Mouse (Mus musculus) brain, embryonic 18.5 days (tissue): ENCODE data around the gene Fam163a.
"Not testable (repeated sequence)": the region's sequence is repeated elsewhere in the genome, so short reads cannot be mapped to it uniquely, and the experiment has no call there.

Experiments used
- DNase-seq: peaks from one replicate; pipeline ENCODE4 v3.0.0-alpha.2; 2012; ENCODE audit warnings: low read depth, low spot score

Fam163a gene

DNA sequence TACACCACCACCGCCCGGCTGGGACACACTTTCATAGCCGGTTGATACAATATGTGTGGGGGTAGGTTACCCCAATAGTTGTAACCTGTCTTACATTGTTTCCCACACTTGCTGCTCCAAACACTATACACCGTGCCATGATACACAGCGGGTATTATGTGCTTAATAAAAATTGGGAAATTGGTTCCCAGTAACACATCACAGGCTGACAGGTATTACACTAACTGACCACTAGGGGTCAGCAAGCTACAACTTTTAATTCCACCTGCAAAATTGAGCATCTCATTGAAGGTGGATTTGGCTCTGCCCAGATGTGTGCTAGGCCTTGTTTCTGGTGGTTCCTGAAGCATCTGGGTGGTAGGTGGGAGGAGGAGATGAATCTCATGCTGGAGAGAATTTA, 119.1 kb downstream of the Fam163a start:
- DNase-seq, result peak; percentile 42

DNA sequence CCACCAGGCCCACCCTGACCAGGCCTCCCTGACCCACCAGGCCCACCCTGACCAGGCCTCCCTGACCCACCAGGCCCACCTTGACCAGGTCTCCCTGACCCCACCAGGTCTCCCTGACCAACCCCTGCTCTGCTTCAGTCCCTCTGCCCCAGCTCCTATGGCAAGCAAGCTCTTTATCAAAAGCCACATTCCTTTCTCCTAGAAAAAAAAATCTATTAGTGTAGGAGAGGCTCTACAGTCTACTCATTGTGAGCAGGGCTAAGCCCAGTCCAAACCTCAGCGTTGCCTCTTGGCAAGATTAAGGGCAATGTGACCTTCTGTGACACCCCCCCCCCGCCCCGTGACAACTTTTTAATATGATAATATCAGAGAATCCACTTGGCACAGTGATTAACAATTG, 120.2 kb downstream of the Fam163a start:
- DNase-seq, result no peak

DNA sequence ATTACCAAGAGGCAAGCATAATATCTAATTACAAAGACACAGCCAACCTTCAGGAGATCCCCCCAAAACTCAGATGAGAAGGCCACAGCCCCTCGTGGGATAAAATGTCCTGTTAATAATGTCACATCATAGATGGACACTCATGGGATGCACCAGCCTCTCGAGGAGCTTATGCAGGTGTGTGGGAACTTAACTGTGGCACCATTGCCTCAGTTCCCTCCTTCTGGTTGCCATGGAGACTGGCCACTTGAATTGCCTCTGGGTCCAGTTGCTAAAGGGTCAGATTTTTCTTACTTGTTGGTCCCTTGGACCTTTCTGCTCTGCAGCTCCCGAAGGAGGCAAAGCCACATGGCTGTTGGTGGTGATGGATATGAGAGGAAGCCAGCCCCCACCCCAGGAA, 127.2 kb downstream of the Fam163a start:
- no peak for DNase-seq

DNA sequence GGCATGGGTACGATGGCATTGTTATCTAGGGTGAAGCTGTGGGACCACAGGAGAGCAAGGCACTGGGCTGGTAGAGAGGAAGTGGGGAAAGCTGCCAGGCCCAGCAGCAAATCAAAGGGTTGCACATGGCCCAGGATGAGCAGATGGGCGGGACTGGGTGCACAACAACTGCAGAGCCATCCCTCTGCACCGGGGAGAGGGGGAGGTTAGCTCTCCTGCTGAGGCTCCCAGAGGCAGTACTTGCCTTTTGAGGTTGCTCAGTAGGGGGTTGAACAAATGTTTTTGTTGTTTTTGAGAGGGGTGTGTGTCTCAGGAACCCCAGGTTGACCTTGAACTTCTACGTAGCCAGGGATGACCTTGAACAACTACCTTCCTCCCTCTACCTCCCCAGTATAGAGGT, 128.4 kb downstream of the Fam163a start:
- no peak for DNase-seq

DNA sequence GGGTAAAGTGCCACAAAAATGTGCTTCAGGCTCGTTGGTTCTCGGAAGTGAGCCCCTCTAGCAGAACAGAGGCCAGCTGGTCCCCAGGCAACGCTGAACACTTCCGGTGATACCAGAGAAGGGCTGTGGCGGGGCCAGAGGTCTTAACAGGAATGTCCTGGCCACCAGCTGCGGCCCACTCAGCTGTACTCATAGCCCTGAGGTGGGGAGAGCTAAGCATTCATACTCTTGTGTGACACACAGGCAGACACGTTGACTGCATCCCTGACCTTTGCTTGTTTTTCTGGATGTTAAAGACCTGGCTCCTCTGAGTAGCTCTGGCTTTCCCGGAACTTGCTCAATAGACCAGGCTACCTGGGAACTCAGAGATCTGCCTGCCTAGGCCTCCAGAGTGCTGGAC, 130.3 kb downstream of the Fam163a start:
- DNase-seq, result no peak

DNA sequence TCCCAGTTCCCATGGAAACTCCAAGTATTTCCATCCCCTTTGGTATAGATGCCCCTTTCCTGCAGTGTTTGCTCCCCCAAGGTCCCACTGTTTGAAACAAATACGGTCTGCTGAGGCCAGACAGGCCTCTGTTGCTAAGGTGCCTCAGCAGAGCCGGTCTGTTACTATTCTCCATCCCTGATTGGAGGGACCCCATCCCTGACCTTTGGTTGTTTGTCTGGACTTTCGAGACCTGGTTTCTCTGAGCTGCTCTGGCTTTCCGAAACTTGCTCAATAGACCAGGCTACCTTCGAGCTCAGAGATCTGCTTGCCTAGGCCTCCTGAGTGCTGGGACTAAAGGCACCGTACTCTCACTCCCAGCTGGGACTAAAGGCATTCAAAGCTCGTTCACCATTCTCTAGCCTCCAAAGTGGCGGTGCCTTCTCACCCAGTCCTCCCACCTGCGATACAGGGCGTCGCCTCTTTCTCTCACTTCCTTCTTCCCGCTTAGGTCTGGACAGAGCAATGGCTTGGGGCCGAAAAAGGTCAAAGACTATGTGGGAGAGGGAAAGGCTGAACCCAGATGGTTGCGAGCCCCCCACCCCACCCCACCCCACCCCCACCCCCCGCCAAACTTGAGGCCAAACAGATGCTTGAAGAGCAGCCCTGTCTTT, 131.5 kb downstream of the Fam163a start:
- no peak for DNase-seq

DNA sequence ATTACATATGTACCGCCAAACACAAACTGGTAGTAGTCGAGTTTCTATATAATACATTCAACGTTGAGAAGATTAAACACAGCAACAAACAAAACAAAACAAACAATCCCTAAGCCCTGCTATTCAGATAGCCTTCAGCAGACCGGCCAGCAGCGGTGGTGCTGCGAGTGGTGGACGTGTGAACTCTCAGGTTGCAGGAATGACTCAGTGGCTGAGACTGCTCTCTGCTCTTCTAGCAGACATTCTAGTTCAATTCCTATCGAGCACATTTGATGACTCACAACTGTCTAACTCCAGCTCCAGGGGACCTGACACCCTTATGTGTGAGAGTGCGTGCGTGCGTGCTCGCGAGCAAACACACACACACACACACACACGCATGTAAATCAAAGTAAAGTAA, 134.7 kb downstream of the Fam163a start:
- DNase-seq, result no peak

DNA sequence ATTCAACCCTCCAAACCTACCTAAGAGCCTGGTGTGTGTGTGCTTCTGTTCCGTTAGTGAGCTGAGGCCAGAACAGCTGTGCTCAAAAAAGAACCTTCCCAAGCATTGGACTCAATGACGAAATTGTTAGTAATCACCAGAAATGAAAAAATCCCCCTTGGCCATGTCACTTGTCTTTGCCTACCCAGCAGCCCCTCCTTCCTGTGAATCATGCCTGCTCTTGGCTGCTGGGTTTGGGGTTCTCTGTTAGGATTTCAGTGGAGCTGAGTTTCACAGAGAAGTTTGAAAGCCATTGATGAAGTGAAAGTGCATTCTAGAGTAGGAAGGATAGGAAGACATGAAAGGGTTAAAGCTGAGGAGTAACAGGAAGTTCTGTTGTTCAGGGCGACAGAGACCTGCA, 138.7 kb downstream of the Fam163a start:
- no peak for DNase-seq

DNA sequence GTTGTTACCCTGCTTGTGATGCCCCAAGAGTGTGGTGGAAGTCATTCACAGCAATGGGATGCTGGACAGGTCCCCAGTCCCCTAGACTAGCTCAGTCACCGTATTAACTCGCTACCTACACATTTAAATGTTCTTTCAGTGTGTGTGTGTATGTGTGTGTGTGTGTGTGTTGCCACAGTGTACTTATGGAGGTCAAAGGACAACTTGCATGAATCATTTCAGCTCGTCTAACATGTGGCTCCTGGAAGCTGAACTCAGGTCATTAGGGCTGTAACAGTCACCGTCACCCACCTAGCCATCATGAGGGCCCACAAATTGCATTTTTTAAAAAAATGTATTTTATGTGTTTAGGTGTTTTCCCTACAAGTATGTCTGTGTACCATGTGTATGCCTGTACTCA, 142.6 kb downstream of the Fam163a start:
- no peak for DNase-seq

DNA sequence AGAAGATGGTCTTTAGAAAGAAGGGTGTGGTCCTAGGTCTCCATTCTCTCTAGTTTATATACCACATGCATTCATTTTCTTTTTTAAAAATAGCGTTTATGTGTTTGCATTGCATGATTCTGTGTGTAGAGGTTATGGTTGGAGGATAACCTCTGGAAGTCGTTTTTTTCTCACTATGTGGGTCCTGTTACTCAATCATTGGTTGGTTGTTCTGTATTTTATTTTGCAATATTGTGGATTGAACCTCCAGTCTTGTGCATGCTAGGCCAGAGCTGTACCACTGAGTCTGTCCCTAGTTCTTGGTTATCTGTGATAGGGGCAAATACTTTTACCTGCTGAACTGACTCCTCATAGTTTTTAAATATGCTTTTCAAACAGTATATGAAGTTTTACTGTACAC, 146.6 kb downstream of the Fam163a start:
- DNase-seq, result no peak

DNA sequence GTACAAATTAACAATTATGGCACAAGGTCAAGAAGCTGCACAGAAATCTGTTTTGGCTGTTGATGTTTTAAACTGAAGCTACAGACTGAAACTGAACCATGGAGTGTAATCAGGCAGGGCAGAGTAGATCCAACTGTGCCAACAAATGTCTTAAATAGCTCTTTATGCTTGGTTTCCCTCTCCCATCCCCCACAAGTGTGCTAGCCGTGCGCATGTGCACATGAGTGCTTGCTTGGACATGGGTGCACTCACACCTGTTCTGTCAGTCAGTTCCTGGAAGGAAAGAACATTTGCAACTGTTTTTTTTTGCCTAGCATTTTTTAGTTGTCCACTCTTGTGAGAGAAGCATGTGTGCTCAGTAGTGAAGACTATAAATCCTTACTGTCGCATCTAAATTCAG, 158.1 kb downstream of the Fam163a start:
- no peak for DNase-seq

DNA sequence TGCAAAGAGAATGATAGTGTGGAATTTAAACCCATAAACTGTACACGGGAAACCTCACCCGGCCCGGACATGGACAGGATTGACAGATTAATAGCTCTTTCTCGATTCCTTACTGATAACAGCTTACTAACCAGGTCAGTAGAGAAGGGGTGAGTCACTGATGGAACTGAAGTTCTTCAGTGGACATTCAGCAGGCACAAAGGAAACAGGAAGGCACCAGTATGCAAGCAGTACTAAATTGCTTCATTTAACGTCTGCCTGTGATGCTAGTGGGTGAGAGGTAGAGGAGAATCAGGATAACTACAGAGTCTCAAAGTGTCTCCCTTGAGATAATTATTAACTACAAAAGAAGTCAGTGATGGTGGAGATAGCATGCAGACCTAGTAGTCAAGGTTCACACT, 160.6 kb downstream of the Fam163a start:
- no peak for DNase-seq

DNA sequence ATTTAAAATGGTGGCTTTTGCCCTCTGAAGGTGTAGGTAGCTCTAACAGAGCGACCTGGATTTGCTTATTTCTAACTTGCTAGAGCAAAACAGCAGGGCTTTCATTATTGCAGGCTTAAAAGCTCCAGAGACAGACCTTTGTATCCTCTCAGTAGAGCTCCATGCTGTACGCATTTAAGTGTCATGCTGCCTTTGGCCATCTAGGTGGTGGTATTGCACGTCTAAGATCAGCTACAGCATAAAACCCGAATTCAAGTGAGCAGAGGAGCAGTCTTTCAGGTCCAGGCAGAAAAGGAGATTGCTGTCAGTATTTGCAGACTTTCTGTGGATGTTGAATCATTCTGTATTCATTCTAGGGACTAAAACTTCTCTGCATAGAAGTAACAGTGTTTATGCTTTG, 161.8 kb downstream of the Fam163a start:
- no peak for DNase-seq

DNA sequence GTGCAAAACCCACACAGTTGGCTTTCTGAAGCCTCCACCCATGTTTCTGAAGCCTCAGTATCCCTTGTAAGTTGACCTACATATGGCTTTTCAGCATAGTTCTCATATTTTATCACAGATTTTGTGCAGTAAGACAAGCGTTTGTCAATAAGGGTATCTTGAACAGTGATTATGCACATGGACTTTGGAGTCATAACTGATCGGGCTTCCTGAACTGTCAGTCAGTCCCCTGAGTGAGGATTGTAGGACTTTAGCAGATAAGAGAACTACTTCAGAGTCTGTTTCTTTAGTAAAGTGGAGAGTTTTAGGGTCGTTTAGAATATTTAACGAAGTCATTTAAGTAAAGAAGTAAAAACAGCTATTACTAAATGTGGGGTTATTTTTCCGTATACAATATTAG, 162.3 kb downstream of the Fam163a start:
- DNase-seq, result no peak

DNA sequence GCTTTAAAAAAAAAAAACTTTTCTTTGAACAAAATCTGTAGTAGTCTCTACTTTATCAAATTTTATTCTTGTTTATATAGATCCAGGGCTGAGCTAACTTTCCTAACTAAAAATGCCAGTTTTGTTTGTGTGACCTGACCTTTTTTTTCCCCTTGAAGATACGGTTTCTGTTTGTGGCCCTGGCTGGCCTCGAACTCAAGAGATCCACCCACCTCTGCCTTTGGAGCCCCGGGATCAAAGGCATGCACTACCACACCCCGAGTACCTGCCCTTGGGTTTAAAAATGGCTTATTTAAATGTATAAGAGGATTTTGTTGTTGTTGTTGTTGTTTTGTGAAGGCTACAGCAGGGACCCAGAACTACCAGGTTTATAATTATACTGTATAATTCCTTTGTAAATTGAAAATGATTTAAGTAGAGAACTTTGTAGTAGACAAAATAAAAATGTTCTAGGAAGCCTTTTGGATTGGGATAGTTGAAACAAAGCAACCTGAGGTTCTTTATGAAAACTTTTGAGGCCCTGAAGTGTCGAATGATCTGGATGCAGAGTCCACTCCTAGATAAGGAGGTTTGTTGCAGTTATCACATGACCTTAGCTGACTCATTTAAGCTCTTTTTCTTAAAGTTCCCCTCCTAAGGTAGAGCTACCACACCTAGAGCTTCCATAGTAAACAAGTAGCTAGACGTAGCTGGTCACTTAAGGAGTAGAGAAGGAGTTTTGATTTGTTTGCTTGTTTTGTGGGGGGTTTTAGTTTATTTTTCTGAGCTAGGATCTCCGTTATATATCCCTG, 163.2 kb downstream of the Fam163a start:
- no peak for DNase-seq

DNA sequence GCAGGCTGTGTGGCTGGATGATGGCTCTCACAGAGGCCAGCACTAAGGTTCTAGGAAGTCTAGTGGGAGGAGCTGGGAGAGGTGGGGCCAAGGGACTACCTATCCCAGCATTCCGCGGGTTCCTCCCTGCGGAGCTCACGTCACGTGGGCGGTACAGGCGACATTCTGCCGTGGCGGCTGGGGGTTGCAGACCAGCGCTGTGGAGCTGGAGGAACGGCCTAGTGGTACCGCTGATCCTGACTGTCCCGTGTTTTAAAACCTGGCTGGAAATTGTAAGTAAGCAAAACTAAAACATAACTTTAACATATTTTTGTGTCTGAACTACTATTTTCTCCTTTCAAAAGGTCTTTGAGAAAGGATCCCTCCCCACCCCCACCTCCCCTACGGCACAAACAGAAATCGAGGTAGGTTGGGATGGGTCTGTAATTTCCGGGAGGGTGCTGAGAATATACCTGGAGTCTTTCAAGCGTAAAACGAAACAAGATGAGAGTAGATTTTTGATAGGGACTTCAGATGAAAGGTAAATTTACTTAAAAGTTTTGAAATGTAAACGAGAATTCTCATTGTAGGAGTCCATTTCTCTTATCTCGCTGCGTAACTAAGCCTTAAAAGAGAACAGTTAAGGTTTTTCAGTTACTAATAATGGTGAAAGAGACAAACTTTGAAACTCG, 164.0 kb downstream of the Fam163a start:
- DNase-seq, result peak; percentile 77

DNA sequence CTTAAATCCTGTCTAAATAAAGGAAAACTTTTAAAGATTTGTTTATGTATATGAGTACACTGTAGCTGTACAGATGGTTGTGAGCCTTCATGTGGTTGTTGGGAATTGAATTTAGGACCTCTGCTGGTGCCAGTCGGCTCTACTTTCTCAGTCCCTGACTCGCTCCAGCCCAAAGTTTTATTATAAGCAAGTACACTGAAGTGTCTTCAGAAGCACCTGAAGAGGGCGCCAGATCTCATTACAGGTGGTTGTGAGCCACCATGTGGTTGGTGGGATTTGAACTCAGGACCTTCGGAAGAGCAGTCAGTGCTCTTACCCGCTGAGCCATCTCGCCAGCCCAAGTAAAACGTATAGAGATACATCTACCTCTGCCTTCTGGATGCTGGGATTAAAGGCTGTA, 164.8 kb downstream of the Fam163a start:
- DNase-seq, result not testable (repeated sequence)

DNA sequence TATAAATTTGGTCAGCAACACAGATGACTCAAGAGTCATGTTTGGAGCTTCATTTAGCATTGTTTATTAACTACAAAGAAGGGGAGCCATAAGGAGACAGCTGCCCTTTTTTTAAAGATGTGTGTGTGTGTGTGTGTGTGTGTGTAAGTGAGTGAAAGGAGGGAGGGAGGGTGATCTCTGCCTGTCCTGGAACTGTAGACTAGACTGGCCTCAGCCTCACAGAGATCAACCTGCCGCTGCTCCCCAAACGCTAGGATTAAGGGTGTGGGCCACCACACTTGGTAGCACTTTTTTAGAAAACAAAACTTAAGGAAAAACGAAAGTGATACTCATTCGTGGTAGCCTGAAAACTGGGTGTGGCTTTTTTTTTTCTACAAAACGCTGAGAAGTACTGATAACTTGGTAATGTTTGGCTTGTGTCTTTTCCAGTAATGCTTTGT, 167.7 kb downstream of the Fam163a start:
- no peak for DNase-seq

DNA sequence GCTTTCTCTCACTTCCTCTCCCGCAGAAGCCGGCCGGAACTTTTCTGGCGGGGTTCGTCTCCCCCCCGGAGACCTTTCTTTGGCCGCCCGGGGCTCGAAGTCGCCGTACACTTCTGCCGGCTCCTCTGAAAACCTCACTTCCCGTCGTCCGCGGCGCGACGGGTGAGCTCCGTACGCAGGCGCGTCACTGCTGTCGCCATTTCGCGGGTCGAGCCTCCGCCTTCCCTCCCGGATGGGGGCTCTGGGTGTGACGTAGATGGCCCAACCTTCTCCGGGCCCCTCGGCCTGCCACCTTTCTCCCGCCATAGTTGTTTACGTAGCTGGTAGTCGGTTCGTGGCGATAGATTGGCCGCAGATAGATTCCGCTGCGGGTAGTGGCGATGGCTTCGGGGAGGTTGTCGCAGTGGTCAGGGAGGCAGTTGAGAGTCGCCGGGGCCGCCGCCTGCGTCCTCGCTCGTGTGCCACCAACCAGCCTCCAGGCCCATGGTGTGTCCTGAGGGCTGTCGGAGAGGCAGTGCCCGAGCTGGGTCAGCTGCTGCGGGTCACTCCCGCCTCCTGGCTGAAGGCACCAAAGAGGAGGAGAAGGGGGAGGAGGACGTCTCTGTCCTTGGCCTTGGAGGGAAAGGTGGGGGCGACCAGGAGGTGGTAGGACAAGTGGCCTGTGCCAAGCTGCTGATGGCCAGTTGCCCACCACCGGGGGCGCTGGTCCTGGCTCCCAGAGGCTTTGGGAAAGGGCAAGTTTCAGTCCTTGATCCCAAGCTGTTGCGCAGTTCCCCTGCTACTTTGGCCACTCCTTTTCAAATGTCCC, 168.7 kb downstream of the Fam163a start, which contains the start of gene Tor1aip1:
Gene Tor1aip1, minus strand, starts transcription at position 551 of the 808 bp plus-strand sequence.
- peak; percentile 95 for DNase-seq

DNA sequence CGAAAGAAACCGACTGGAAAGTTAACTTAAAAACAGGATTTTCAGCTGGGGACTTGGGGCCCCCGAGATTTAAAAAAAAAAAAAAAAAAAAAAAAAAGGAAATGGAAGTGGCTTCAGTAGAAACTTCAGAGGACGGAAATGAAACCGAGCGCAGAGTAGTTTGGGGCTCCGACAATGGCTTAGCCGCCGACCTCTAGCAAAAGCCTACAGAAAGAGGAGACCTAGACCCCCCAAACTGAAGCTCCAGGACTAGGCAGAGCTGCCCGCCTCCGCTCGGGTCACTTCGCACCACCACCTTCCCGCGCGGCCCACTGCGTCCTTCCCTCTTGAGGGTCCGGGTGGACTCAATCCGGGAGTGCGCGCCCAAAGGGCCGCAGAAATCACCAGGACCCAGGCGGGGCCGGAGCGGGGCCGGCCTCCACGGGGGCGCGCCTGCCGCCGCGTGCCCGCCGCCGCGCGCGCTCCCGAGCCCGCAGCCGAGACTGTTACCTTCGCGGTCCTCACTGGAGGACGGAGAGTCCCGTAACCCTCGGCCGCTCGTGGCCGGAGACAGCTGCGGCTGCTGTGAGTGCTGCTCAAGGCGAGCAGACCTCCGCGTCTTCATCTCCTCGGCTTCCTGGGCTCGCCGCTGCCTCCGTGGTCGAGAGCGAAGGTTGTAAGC, 169.4 kb downstream of the Fam163a start, which contains the start of gene Tor1aip2:
Gene Tor1aip2, plus strand, starts transcription at position 135 of the 661 bp plus-strand sequence.
- DNase-seq, result no peak

DNA sequence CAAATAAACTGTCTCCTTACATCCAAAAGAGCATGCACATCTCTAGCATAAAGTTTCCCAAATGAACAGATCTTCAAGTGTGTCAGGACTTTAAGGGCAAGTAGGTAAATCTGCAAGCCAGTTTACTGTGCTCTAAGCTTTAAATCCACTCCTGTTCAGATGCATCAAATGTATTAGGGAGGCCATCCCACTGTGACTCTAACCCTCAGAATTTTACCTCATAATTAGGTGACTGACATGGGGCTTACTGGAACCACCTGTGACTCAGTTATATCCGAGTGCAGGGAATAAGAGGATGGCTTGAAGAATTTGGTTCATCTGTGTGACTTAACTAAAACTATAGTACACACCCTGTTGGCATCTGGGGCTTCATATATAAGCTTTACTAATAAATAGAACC, 170.2 kb downstream of the Fam163a start:
- no peak for DNase-seq
